Mouse (Mus musculus): ENCODE data around the gene Paqr7.

Gene Paqr7

DNA sequence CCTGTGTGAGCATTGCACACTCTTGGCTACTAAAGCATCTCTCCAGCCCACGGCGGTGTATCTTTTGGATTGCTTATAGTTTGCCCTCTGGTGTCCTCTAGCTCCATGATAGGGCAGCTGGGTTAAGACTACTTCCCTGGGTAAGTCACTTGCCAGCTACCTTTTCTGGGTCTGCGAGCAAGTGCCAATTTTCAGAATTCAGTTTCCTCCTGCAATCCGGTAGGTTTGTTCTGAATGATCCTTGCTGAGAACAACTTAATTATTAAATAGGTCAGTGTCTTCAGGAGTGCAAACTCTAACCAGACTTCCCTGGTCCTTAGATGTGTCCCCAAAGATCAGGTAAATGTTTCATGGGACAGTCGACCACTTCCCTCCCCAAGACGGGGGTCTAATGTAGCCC, 4.6 kb downstream of the Paqr7 start:
- no peak for DNase-seq (ENCODE audit: low spot score in 2 of 2)

DNA sequence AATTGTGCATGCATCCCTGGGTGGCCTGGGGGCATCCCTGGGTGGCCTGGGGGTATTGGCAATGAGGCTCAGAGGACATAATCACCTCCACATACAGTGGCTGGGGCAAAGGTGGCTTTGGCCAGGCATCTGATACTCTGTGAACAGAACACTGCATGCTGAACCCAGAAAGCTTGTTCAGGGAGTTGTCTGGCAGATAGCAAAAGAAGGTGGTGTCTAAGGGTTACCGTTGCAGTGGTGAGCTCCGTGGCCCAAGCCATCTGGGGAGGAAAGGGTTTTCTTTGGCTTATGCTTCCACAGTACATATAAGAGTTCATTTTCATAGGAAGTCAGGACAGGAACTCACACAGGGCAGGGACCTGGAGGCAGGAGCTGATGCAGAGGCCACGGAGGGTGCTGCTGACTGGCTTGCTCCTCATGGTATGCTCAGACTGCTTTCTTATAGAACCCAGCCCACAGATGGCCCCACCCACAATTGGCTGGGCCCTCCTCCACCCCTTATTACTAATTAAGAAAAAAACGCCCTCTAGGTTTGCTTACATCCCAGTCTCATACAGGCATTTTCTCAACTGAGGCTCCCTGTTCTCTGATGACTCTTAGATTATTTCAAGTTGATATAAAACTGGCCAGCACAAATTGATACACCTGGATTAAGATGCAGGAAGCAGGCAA, 7.3 kb downstream of the Paqr7 start:
- no peak for DNase-seq (ENCODE audit: low spot score in 2 of 2)

DNA sequence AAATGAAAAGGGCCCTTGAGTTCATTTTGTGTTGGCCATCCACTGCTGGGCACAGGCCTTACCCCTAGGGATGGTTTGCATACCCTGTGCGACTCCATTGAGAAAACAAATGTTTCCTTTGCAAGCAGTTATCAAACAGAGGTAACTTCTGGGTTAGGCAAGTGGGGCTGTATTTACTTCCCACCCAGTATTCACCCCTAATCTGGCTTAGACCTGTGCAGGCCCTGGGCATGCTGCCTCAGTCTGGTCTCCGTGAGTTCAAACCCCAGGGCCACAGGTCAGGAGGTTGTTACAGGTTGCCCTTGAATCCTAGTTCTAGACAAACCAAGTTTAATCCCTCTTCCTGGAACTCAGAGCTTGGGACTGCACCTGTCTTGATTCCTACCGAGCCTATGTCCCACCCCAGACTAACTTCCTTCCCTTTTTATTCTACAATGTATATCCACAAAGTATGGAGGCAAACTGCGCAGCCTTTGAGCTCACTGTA, 8.8 kb downstream of the Paqr7 start:
- no peak for DNase-seq (ENCODE audit: low spot score in 2 of 2)

DNA sequence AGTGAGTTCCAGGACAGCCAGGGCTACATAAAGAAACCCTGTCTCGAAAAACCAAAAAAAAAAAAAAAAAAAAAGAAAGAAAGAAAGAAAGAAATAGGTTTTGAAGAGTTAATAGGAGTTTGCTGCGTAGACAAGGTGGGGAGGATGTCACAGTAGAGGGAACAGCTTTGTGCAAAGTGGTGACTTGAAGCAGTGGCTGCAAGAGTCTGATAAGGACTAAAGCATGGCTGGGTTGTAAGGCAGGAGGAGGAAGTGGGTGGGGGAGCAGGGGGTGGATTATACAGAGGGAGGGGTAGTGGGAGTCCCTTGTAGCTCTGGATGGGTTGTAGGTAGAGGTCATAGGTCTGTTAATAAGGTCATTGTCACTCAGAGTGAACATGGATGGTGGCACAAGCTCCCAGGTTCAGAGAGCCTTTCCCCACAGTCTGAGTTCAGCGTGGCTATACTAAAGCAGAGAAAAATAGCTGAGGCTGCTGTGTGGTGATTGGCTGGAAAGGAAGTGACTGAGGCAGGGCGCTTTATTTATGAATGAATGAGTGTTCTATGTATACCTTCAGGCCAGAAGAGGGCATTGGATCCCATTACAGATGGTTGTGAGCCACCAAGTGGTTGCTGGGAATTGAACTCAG, 9.6 kb downstream of the Paqr7 start:
- no peak for DNase-seq (ENCODE audit: low spot score in 2 of 2)

DNA sequence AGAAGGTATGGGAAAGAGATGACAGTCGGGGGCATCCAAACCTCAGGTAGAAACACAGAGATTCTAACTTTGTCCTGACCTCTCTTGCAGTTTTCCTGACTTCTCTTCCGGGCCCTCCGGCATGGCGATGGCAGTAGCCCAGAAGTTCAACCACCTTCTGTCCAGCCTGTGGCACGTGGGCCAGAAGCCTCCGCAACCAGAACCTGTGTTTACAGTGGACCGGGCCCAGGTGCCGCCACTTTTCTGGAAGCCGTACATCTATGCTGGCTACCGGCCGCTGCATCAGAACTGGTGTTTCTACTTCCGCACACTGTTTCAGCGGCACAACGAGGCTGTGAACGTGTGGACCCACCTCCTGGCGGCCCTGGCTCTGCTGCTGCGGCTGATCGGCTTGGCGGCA, 10.2 kb downstream of the Paqr7 start:
- DNase-seq (ENCODE audit: low spot score in 2 of 2) = no peak

DNA sequence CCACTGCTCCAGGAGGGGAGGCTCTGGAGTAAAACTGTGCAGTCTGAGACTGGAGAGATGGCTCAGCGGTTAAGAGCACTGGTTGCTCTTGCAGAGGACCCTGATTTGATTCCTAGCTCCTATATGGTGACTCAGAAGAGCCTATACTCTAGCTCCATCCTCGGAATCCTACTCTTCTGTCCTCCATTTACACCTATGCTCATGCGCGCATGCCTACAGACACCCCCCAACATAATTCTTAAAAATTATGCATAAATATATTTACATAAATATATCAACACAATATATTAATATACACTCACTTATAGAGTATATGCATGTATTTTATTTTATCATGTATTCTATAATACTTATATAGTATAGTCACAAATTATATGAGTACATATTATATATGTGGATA, 13.9 kb downstream of the Paqr7 start:
- DNase-seq (ENCODE audit: low spot score in 2 of 2) = no peak

DNA sequence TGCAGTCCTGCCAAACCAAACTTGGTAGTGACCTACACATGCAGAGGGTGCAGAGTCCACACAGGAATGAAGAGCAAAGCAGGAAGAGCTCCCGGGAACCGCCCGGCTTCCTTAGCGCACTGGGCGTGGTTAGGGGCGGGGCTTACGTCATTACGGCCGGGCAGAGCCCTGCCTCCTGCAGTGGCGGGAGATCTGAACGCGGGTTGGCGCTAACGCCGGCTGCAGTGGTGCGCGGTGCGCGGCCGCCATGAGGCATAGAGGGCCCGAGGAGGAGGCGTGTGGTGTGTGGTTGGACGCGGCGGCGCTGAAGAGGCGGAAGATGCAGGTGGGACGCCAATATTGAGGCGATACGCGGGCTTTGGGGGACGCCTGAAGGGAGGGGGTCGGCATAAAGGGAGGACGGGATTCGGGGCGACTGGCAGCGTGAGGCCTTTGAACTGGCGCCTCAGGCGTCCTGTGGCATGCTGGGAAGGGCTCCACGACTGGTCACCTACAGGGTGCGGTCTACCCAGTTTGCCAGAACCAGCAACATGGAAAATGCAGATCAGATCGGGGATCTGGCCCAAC, 14.4 kb downstream of the Paqr7 start, which contains the start of gene Aunip:
Aunip (plus strand) TSS at position 155 of the 567 bp plus-strand sequence.
- DNase-seq (ENCODE audit: low spot score in 2 of 2) = peak; percentile 68 to 81

DNA sequence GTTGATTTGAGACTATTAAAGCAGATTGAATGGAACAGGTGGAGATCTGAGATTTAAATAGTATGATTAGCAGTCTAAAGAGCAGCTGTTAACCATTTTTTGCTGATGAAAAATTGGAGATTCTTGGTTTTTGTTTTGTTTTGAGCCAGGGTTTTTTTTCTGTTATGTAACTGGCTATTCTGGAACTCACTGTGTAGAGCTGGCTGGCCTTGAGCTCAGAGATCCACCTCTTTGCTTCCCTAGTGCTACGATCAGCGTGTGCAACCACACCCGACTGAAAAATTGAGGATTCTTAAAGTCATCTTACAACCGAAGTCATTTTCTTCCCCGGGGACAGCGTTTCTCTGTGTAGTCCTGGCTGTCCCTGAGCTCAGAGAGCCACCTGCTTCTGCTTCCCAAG, 15.2 kb downstream of the Paqr7 start:
- no peak for DNase-seq (ENCODE audit: low spot score in 2 of 2)

DNA sequence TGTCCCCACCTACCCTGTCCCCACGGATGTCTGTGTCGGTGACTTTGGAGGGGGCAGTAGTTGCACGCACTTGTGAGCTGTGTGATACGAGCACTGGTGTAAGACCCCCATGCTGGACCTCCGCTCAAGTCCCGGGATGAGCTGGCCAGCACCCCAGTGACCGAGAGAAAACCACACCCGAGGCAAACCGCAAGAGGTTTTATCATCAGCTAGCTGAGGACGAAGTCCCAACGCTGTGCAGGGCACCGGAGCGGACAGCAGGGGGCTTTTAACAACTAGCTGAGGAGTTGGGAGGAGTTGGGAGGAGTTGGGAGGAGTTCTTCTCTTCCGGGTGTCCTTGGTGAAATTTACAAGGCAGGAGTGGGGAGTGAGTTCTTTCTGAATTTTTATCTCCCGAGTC, 16.3 kb downstream of the Paqr7 start:
- no peak for DNase-seq (ENCODE audit: low spot score in 2 of 2)

DNA sequence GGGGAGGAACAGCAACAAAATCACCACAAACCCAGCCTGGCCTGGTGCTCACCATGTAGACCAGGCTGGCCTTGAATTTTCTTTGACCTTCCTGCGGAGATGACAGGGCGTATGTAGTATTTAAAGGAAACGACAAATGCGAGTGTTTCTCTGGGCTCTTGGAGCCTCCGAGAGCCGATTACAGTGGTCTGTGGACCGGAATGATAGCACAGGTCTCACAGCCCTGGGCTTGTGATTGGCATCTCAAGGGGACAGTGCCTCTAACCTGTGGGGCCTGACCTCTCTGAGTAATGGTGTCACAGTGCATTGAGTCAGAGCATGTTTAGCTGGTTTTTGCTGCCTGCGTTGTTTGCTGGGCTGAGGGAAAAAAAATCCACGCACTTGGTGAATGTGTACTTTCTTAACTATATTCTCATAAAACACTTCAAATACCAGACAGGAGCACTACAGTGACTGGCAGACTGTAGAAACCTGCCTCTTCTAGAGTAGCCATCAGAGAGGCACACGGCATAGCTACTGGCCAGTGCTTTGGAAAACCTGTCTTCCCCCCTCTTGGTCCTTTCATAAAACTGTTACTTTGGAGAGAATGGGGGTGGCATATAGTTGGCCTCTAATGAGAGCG, 17.9 kb downstream of the Paqr7 start:
- DNase-seq (ENCODE audit: low spot score in 2 of 2) = no peak

DNA sequence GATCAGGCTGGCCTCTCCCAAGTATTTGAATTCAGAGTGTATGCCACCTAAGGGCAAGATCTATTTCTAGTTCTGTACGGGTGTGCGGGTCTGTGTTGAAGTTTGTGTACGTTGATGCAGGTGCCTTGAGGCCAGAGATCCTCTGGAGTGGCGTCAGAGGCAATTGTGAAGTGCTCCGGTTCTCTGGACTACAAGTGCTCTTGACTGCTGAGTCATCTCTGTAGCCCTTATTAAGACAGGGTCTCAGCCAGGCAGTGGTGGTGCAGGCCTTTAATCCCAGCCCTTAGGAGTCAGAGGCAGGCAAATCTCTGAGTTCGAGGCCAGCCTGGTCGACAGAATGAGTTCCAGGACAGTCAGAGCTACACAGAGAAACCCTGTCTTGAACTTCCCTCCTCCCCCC, 19.1 kb downstream of the Paqr7 start:
- no peak for DNase-seq (ENCODE audit: low spot score in 2 of 2)

DNA sequence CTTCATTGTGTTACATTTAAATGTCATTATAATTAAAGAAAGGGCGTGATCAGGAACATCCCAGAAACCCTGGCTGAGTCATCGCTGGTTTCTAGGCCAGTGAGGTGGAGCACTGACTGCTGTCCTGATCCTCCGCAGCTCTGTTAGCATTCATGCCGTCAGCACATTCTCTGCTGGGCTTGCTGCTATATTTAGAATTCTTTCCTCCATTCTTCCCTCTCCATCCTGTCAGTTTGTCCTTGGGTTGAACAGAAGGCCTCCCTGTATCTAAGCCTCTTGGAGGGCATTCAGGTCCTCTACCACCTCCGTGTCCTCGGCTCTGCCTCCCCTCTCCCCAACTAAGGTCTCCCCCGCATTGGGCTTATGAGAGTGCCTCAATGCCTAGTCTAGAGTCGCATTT, 20.5 kb downstream of the Paqr7 start:
- DNase-seq (ENCODE audit: low spot score in 2 of 2) = peak in 1 of 2 experiments; percentile 67

DNA sequence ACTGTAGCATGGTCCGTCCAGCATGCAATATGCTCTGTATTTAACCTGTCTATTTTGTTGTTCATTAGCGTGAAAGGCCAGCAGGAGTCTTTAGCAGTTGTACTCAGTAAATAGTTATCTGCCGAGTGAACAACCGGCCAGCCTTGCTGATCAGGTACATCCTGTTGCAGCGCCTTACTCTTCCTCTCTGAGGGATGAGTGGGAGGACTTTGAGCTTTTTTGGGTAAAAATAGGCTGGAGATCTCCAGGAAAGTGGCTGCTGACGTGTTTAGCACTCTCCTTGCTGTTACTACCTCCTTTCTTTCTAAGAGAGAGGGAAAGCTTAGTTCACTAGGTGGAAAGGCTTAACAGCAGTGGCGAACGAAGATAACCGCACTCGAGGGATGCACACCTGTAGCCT, 21.2 kb downstream of the Paqr7 start:
- DNase-seq (ENCODE audit: low spot score in 2 of 2) = peak in 1 of 2 experiments; percentile 65

DNA sequence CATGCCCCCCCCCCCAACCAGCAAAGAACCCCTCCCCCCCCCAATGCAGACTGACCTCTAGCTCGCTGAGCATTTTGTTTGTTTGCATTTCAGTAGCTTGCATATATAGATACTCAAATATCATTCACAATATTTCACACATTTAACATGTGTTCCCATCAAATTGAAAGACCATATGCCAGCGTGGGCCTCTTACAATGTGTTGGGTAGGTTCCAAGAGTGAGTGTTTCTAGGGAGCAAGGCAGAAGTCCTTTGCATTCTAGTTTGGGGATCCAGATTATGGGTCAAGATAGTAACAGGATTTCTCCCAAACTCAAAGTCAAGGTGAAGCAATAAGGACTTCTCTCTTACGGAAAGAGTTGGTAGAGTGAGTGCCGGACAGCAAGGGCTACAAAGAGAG, 22.0 kb downstream of the Paqr7 start:
- no peak for DNase-seq (ENCODE audit: low spot score in 2 of 2)

DNA sequence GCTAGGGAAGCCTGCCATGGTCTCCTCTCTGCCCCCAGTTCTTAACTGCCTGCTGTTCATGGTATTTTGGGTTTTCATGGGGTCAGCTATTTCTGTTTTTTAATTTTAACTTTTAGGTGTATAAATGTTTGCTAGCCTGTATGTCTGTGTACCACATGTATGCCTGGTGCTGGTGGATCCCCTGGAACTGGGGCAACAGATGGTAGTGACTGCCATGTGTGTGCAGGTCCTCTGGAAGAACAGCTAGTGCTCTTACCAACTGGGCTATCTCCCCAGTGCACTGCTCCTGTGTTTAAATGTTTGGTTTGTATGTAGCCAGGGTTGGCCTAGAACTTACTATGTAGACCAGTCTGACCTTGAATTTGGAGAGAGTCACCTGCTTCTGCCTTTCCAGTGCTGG, 22.8 kb downstream of the Paqr7 start:
- DNase-seq (ENCODE audit: low spot score in 2 of 2) = no peak

DNA sequence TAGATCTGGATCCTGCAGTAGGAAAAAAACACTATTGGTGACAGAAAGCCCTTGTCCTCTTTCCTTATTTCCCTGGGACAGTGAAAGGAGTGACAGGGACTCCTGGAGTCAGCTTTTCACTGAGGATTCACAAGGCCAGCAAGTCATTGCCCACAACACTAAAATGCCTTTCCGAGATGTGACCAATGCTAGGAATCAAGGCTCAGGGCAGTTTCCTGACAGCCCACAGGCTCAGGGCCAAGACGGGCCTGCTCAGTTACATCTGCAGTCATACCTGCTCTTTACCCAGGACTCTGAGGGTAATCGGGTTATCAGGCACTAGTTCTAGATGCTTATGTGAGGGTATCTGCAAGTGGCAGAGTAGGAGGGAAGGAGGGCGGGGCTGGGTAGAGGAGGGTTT, 26.9 kb downstream of the Paqr7 start:
- no peak for DNase-seq (ENCODE audit: low spot score in 2 of 2)

DNA sequence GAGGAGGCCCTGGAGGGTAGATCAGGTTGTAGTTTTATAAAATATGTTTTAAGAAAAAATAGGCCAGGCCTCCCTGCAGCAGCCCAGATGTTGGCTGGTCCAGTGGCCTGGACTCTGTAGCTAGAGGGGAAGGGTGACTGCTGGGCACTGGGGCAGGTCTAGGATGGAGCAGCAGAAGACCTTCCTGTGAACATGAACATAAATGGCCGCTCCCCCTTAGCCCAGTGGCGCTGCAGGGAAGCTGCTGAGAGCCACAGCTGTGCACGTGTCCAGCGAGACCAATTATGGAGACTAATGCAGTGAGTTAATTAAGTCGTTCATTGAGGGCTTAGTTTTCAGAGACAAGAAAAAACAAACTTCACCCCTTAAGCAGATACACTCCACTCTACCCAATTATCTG, 29.3 kb downstream of the Paqr7 start:
- DNase-seq (ENCODE audit: low spot score in 2 of 2) = no peak

DNA sequence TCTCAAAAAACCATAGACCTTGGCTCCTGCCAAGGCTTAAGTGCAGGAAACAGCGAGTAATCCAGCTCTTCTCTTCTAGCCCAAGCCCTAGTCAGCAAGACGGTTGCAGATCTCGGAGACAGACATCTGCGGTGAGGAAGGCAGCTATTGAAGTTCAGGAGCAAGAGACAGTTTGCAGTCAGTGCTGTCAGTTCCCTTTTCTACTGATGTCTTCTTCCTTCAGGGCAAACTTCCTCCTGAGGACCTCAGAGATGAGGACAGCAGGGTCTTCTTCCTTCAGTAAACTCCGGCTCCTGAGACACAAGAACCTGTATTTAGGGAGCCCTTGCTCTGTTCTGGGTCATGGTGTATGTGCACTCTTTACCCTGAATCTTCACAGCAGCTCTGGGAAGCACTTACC, 29.7 kb downstream of the Paqr7 start:
- DNase-seq (ENCODE audit: low spot score in 2 of 2) = no peak

DNA sequence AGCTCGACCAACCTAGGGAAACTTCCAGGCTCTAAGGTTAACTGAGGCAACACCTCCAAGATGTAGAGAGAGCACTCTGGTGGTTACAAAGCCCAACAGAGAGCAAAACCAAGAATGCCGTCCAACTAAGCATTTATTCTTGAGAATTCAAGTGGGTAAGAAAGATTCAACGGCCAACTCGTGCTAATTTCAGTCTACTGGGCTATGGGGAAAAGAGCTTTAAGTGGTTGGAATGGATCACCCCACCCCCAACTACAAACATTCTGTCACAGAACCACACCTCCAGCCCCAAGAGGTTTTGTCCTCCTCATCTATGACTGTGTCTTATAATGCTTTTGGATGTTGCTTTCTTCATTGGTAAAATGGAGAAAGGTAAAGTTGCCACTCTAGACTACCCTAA, 36.4 kb downstream of the Paqr7 start:
- no peak for DNase-seq (ENCODE audit: low spot score in 2 of 2)

DNA sequence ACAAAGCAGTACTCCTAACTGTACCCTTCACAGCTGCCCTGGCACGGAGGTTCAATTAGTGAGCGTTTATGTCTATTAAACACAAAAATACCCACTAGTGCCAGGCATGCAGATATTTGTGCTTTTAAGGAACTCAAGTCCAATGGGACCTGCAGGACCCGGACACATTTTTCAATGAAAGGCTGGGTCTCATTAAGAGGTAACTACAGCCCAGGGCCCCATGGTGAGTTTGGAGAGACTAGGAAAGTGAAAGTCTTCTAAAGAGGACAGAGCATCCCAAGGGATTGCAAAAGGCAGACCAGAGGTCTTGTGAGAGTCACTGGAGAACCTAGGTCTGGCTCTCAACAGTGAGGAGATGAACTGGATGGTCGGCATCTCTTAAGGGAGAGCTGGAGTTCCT, 36.9 kb downstream of the Paqr7 start:
- no peak for DNase-seq (ENCODE audit: low spot score in 2 of 2)

DNA sequence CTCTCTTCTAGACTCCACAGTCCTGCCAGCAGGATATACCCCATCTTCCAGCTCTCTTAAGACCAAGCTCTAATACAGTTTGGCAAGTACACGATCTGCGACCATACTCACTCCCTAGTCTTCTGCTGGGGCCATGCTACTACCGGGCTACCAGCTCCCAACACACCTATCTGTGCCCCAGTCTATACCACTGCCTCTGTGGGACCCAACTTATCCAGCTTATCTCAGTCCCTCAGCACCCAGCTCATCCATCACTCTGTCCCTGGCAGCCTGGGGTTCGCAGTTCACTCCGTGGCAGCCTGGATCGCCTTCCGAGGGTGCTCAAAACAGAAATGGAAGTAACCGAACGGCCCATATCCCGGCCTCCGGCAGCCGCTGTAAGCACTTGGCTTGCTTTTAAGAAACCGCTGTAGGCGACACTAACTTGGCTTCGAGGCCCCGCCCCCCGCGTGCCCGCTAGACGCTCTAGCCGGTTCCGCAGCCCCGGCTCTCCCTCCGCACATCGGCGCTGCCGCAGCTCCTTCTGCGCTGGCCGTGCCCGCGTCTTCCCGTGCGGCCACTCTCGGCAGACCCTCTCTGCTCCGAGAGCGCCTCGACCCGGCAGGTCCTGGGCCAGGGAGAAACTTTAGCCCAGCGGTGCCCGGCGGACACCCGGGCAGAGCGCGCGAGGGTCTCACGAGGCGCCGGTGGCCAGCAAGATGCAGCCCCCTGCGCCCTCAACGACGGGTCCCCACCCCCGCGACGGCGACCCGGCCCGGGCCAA, 37.8 kb downstream of the Paqr7 start:
- peak; percentile 32 to 42 for DNase-seq (ENCODE audit: low spot score in 2 of 2)
